19 mouse cellular contexts compared by ENCODE assay signal in the genomic region with DNA sequence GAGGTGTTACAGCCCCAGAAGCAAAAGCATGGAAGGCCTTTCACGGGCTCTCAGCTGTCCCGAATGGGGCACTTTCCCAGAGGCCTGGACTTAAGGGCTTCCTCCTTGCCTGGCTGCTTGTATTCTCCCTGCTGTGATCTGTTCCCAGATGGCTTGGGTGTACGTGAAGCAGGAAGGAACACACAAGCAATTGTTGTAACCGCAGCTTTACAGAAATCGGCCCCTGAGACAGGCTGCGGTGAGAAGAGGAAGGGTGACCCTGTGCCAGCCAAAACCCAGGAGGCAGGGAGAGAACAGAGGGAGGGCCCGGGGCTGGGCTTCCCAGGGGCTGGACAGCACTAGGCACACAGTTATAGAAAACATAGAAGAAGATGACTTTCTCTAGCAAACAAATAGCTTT. TPM values are rescaled to one million over a fixed set of nuclear protein-coding genes. Genes with fewer than 3 reads are reported as not detected.
DNase-seq lines count a peak whose midpoint lies in the region; ATAC-seq and TF ChIP-seq lines count a peak whose summit lies in the region.
"Had no signal": no experiment of that assay in that cellular context is flagged by ENCODE, and none has a peak within 500 bp of the region (broad histone marks: within the 10 kb centered on the region; RNA-seq: fewer than 3 reads in every experiment).

No protein-coding gene starts in this region.

- 65% methylated on average over 7 of the region's 7 CpGs for WGBS in heart, embryonic 10.5 days
- 54% methylated on average over 7 of the region's 7 CpGs for WGBS in kidney, postnatal 0 days
- 74% methylated on average over 7 of the region's 7 CpGs for WGBS in forebrain, embryonic 11.5 days

- intact Hi-C loops in heart, postnatal 10 days (cut with DNase I), result loop anchor here (5.0 kb wide), 1 partner anchor 66 kb away; no protein-coding TSS in a partner anchor
- intact Hi-C loops in left cerebral cortex, postnatal 4 days (cut with DNase I), result no loop called here

- peaks cover 10% of the 10 kb centered on the region; the same call in 1 of the 2 replicates for H3K4me1 ChIP-seq in heart, embryonic 10.5 days
- H3K4me1 ChIP-seq in kidney, postnatal 0 days (replicated peaks; ENCODE audit: insufficient read depth, low read length), result 0 out of 2 replicates have a peak, but pooled peaks cover 8% of the 10 kb centered on the region
- H3K4me1 ChIP-seq in forebrain, embryonic 11.5 days (replicated peaks; ENCODE audit: control insufficient read depth, insufficient read depth, low read length), result no peaks in the 10 kb centered on the region

- H3K27me3 ChIP-seq in heart, embryonic 10.5 days (ENCODE audit: insufficient read depth, poor library complexity, severe bottlenecking), result peaks cover 7% of the 10 kb centered on the region
- H3K27me3 ChIP-seq in kidney, postnatal 0 days (ENCODE audit: insufficient read depth, low read length), result no peaks in the 10 kb centered on the region
- H3K27me3 ChIP-seq in forebrain, embryonic 11.5 days (ENCODE audit: control insufficient read depth, insufficient read depth, low read length), result no peaks in the 10 kb centered on the region

- H3K9ac ChIP-seq in kidney, postnatal 0 days (ENCODE audit: low read depth, low read length), result no peak overlapping the region
- H3K9ac ChIP-seq in forebrain, embryonic 11.5 days (ENCODE audit: low read length), result no peak overlapping the region

- DNase-seq in heart, embryonic 10.5 days (ENCODE audit: low spot score), result peak; percentile 28
- no peak for DNase-seq in heart, postnatal 10 days
- DNase-seq in kidney, postnatal 0 days (ENCODE audit: low spot score), result no peak
- no peak for DNase-seq in kidney, postnatal 25 days
- DNase-seq in 416B (ENCODE audit: low read depth), result peak; percentile 20
- no peak for DNase-seq in left cerebral cortex, postnatal 4 days
- DNase-seq in forebrain, embryonic 11.5 days (ENCODE audit: low spot score), result no peak
- DNase-seq: adrenal gland, adult 8-10 months; B cell, adult 2 months; cerebellum, adult 9-10 months; lung, adult 2 months; right cerebral cortex, postnatal 14 days had no signal

- H3K27ac ChIP-seq in heart, embryonic 10.5 days, result no peak overlapping the region
- 0 out of 2 replicates have a peak overlapping the region, but pooled peaks have one; percentile 5 for H3K27ac ChIP-seq in kidney, postnatal 0 days
- no peak overlapping the region for H3K27ac ChIP-seq in forebrain, embryonic 11.5 days (ENCODE audit: low read depth, low read length)

- no peak for ATAC-seq in kidney, postnatal 0 days (replicated peaks; ENCODE audit: low FRiP score, low read depth)
- ATAC-seq in megakaryocyte, adult 5-6 weeks (ENCODE audit: poor library complexity, severe bottlenecking), result peak; percentile 63
- no peak for ATAC-seq in forebrain, embryonic 11.5 days (replicated peaks; ENCODE audit: low FRiP score)

- no peaks in the 10 kb centered on the region for H3K9me3 ChIP-seq in heart, embryonic 10.5 days
- no peaks in the 10 kb centered on the region for H3K9me3 ChIP-seq in kidney, postnatal 0 days (replicated peaks; ENCODE audit: low read length)
- H3K9me3 ChIP-seq in forebrain, embryonic 11.5 days (ENCODE audit: control insufficient read depth, low read length), result no peaks in the 10 kb centered on the region

- no peaks in the 10 kb centered on the region for H3K36me3 ChIP-seq in heart, embryonic 10.5 days
- no peaks in the 10 kb centered on the region for H3K36me3 ChIP-seq in kidney, postnatal 0 days (ENCODE audit: insufficient read depth, low read length)
- H3K36me3 ChIP-seq in forebrain, embryonic 11.5 days (ENCODE audit: control insufficient read depth, insufficient read depth, low read length), result no peaks in the 10 kb centered on the region

- no peak overlapping the region for H3K4me3 ChIP-seq in heart, embryonic 10.5 days
- H3K4me3 ChIP-seq in kidney, postnatal 0 days (replicated peaks; ENCODE audit: low read depth, low read length), result no peak overlapping the region
- no peak overlapping the region for H3K4me3 ChIP-seq in forebrain, embryonic 11.5 days (ENCODE audit: low read depth, low read length)
- H3K4me3 ChIP-seq: myocyte had no signal

- H3K4me2 ChIP-seq in kidney, postnatal 0 days (ENCODE audit: low read length), result no peak overlapping the region
- H3K4me2 ChIP-seq in forebrain, embryonic 11.5 days (ENCODE audit: low read depth, low read length, severe bottlenecking), result no peak overlapping the region
- H3K4me2 ChIP-seq: midbrain, embryonic 11.5 days had no signal

- TF ChIP-seq CTCF in kidney, postnatal 0 days (IDR thresholded peaks at IDR 0.05; ENCODE audit: low read depth), result no peak

RNA-seq across cellular contexts. Expression of gene Armh2, which starts 30.1 kb away (rescaled TPM):
- polyA plus RNA-seq in heart, embryonic 10.5 days (2016; fragmentation: Nextera tagmentation; extraction: Ambion mirVana), result not detected in 2 replicates
- not detected for total RNA-seq in heart, postnatal 10 days (2021)
- polyA plus RNA-seq in kidney, postnatal 0 days (2015; fragmentation: Nextera tagmentation; extraction: Ambion mirVana), result not detected in 2 replicates
- total RNA-seq in megakaryocyte, adult 5-6 weeks (2015), result 0.22 TPM in 1 of 2 replicates, not detected in the other
- not detected in 2 replicates for total RNA-seq in megakaryocyte, adult 5-6 weeks (2017)
- not detected for total RNA-seq in left cerebral cortex, postnatal 4 days (2021)
- not detected in 2 replicates for polyA plus RNA-seq in forebrain, embryonic 11.5 days (2014; fragmentation: Nextera tagmentation; extraction: Ambion mirVana)
- total RNA-seq: adrenal gland, adult 8-10 months; gastrocnemius, postnatal 4 days; layer of hippocampus, postnatal 25 days had no signal
- polyA plus RNA-seq: kidney, embryonic 14.5 days; limb, embryonic 11.5 days; lung, adult 2 months had no signal

RNA-seq across cellular contexts. Expression of gene Gmnn, which starts 50.8 kb away (rescaled TPM):
- polyA plus RNA-seq in heart, embryonic 10.5 days (2016; fragmentation: Nextera tagmentation; extraction: Ambion mirVana), result 126 and 136 TPM in 2 replicates
- total RNA-seq in heart, postnatal 10 days (2021), result 10 to 100 TPM; 40.6 to 45.1 TPM
- 69.8 and 78.7 TPM in 2 replicates for polyA plus RNA-seq in kidney, postnatal 0 days (2015; fragmentation: Nextera tagmentation; extraction: Ambion mirVana)
- total RNA-seq in megakaryocyte, adult 5-6 weeks (2015), result 161 and 181 TPM in 2 replicates
- total RNA-seq in megakaryocyte, adult 5-6 weeks (2017), result 175 and 177 TPM in 2 replicates
- 1 to 10 TPM; 4.0 to 5.5 TPM for total RNA-seq in left cerebral cortex, postnatal 4 days (2021)
- 165 and 169 TPM in 2 replicates for polyA plus RNA-seq in forebrain, embryonic 11.5 days (2014; fragmentation: Nextera tagmentation; extraction: Ambion mirVana)

Comparison
In these comparisons a context has a peak if more than half of its experiments do, and no peak if none do; other contexts are left out.
1. DNase-seq: peak in heart, embryonic 10.5 days (single experiment) and 416B (single experiment); none in heart, postnatal 10 days (0 of 2), kidney, postnatal 0 days (single experiment), kidney, postnatal 25 days (0 of 2), left cerebral cortex, postnatal 4 days (single experiment) and forebrain, embryonic 11.5 days (single experiment).
2. RNA of gene Gmnn, which starts 50.8 kb away (total RNA-seq): 161 to 181 TPM in megakaryocyte, adult 5-6 weeks and 40.6 to 45.1 TPM in heart, postnatal 10 days; 4.0 to 5.5 TPM in left cerebral cortex, postnatal 4 days; every median in the first group is over 4 times any median in the second.